Mouse (Mus musculus): Measurements from ENCODE around the gene Sdhc. TPM values are rescaled to one million over a fixed set of nuclear protein-coding genes. Genes with fewer than 3 reads are reported as not detected.
A peak's percentile ranks its signal among the peaks of the same experiment; 100 is the strongest.

The Sdhc gene
- 622 and 642 TPM in 2 replicates for polyA plus RNA-seq (2014; fragmentation: Nextera tagmentation; extraction: Ambion mirVana)

GRCm38 (mm10) chr1:171149974-171150760 is at the start of gene Sdhc, which contains the start of gene Mpz:
Gene Sdhc, minus strand, starts transcription at chr1:171150603.
Gene Mpz, plus strand, starts transcription at chr1:171150711.
- peak; percentile 95 for ATAC-seq (ENCODE audit: insufficient number of reproducible peaks, insufficient read depth, low FRiP score, low read depth)
- WGBS, result under 1% methylated on average over 34 of the region's 34 CpGs
- Histone ChIP-seq H3K36me3 (ENCODE audit: control insufficient read depth, insufficient read depth, low read length) (peaks cover 9% of the 10 kb centered on the region), H3K27ac (replicated peaks in 1 of 2; ENCODE audit: control insufficient read depth in 1 of 2, insufficient read depth in 1 of 2, low read depth in 2 of 2, low read length in 2 of 2) (peak within 1 kb of the TSS; percentile 87 to 93), H3K9ac (ENCODE audit: low read length) (peak within 1 kb of the TSS; percentile 95), H3K9me3 (ENCODE audit: control insufficient read depth, low read length) (no peaks in the 10 kb centered on the region), H3K4me3 (ENCODE audit: control insufficient read depth in 1 of 2, insufficient read depth in 1 of 2, low read depth in 1 of 2, low read length in 2 of 2) (peak within 1 kb of the TSS; percentile 95 to 97), H3K27me3 (ENCODE audit: control insufficient read depth, insufficient read depth, low read length) (no peaks in the 10 kb centered on the region), H3K4me2 (ENCODE audit: low read length) (peak within 1 kb of the TSS; percentile 87), H3K4me1 (ENCODE audit: control insufficient read depth in 2 of 2, insufficient read depth in 2 of 2, low read length in 2 of 2) (peaks cover 5 to 15% of the 10 kb centered on the region in 2 experiments)

- peaks cover 5% of the 10 kb centered on the region in 2 experiments for H3K4me1 ChIP-seq (ENCODE audit: control insufficient read depth in 2 of 2, insufficient read depth in 2 of 2, low read length in 2 of 2)
Observed at GRCm38 (mm10) chr1:171199532-171199931, 49.1 kb upstream of the Sdhc start.

GRCm38 (mm10) chr1:171195887-171196397 is 45.5 kb upstream of the Sdhc start, which contains the start of gene Pcp4l1:
Gene Pcp4l1, minus strand, starts transcription at chr1:171196268.
- H3K27ac ChIP-seq (replicated peaks in 1 of 2; ENCODE audit: control insufficient read depth in 1 of 2, insufficient read depth in 1 of 2, low read depth in 2 of 2, low read length in 2 of 2), result peak within 1 kb of the TSS; percentile 16 to 33; a peak in 1 of 4 replicates
- H3K36me3 ChIP-seq (ENCODE audit: control insufficient read depth, insufficient read depth, low read length), result no peaks in the 10 kb centered on the region
- H3K9me3 ChIP-seq (ENCODE audit: control insufficient read depth, low read length), result no peaks in the 10 kb centered on the region
- peaks cover 23 to 24% of the 10 kb centered on the region in 2 experiments for H3K4me1 ChIP-seq (ENCODE audit: control insufficient read depth in 2 of 2, insufficient read depth in 2 of 2, low read length in 2 of 2)
- peaks cover 10% of the 10 kb centered on the region; the same call in 1 of the 2 replicates for H3K27me3 ChIP-seq (ENCODE audit: control insufficient read depth, insufficient read depth, low read length)
- peak within 1 kb of the TSS; percentile 75 to 83 for H3K4me3 ChIP-seq (ENCODE audit: control insufficient read depth in 1 of 2, insufficient read depth in 1 of 2, low read depth in 1 of 2, low read length in 2 of 2)
- H3K9ac ChIP-seq (ENCODE audit: low read length), result peak within 1 kb of the TSS; percentile 81
- WGBS, result under 1% methylated on average over 33 of the region's 33 CpGs
- peak within 1 kb of the TSS; percentile 97 for H3K4me2 ChIP-seq (ENCODE audit: low read length)
- peak; percentile 84 for ATAC-seq (ENCODE audit: insufficient number of reproducible peaks, insufficient read depth, low FRiP score, low read depth)

More at GRCm38 (mm10) chr1:171199532-171199931, 49.1 kb upstream of the Sdhc start:
- ATAC-seq (ENCODE audit: insufficient number of reproducible peaks, insufficient read depth, low FRiP score, low read depth), result no peak
- Histone ChIP-seq H3K4me3 (ENCODE audit: control insufficient read depth in 1 of 2, insufficient read depth in 1 of 2, low read depth in 1 of 2, low read length in 2 of 2) (no peak overlapping the region), H3K27me3 (ENCODE audit: control insufficient read depth, insufficient read depth, low read length) (0 out of 2 replicates have a peak, but pooled peaks cover 4% of the 10 kb centered on the region), H3K36me3 (ENCODE audit: control insufficient read depth, insufficient read depth, low read length) (no peaks in the 10 kb centered on the region), H3K27ac (replicated peaks in 1 of 2; ENCODE audit: control insufficient read depth in 1 of 2, insufficient read depth in 1 of 2, low read depth in 2 of 2, low read length in 2 of 2) (no peak overlapping the region), H3K9ac (ENCODE audit: low read length) (no peak overlapping the region), H3K9me3 (ENCODE audit: control insufficient read depth, low read length) (no peaks in the 10 kb centered on the region), H3K4me2 (ENCODE audit: low read length) (no peak overlapping the region)
- WGBS, result 50% methylated on average over 1 of the region's 1 CpGs

- Histone ChIP-seq H3K36me3 (ENCODE audit: control insufficient read depth, insufficient read depth, low read length) (no peaks in the 10 kb centered on the region), H3K27me3 (ENCODE audit: control insufficient read depth, insufficient read depth, low read length) (peaks cover 10% of the 10 kb centered on the region; the same call in 1 of the 2 replicates), H3K4me3 (ENCODE audit: control insufficient read depth in 1 of 2, insufficient read depth in 1 of 2, low read depth in 1 of 2, low read length in 2 of 2) (peak overlapping the region; percentile 75 to 83), H3K4me1 (ENCODE audit: control insufficient read depth in 2 of 2, insufficient read depth in 2 of 2, low read length in 2 of 2) (peaks cover 23 to 24% of the 10 kb centered on the region in 2 experiments), H3K9me3 (ENCODE audit: control insufficient read depth, low read length) (no peaks in the 10 kb centered on the region), H3K4me2 (ENCODE audit: low read length) (peak overlapping the region; percentile 97), H3K9ac (ENCODE audit: low read length) (peak overlapping the region; percentile 81), H3K27ac (replicated peaks in 1 of 2; ENCODE audit: control insufficient read depth in 1 of 2, insufficient read depth in 1 of 2, low read depth in 2 of 2, low read length in 2 of 2) (0 out of 4 replicates have a peak overlapping the region, but pooled peaks of 1 of the 2 experiments have one; percentile 33)
- 8% methylated on average over 20 of the region's 20 CpGs for WGBS
- ATAC-seq (ENCODE audit: insufficient number of reproducible peaks, insufficient read depth, low FRiP score, low read depth), result no peak
Observed at GRCm38 (mm10) chr1:171195046-171195822, 44.8 kb upstream of the Sdhc start.

- ATAC-seq (ENCODE audit: insufficient number of reproducible peaks, insufficient read depth, low FRiP score, low read depth), result no peak
- Histone ChIP-seq H3K4me2 (ENCODE audit: low read length) (peak overlapping the region; percentile 97), H3K27ac (replicated peaks in 1 of 2; ENCODE audit: control insufficient read depth in 1 of 2, insufficient read depth in 1 of 2, low read depth in 2 of 2, low read length in 2 of 2) (no peak overlapping the region), H3K4me1 (ENCODE audit: control insufficient read depth in 2 of 2, insufficient read depth in 2 of 2, low read length in 2 of 2) (peaks cover 31 to 33% of the 10 kb centered on the region in 2 experiments), H3K36me3 (ENCODE audit: control insufficient read depth, insufficient read depth, low read length) (no peaks in the 10 kb centered on the region), H3K27me3 (ENCODE audit: control insufficient read depth, insufficient read depth, low read length) (peaks cover 10% of the 10 kb centered on the region; the same call in 1 of the 2 replicates), H3K4me3 (ENCODE audit: control insufficient read depth in 1 of 2, insufficient read depth in 1 of 2, low read depth in 1 of 2, low read length in 2 of 2) (peak overlapping the region in 1 of 2 experiments; percentile 15; a peak in 1 of 4 replicates), H3K9ac (ENCODE audit: low read length) (peak overlapping the region; percentile 1), H3K9me3 (ENCODE audit: control insufficient read depth, low read length) (no peaks in the 10 kb centered on the region)
- WGBS, result 47% methylated on average over 11 of the region's 11 CpGs
Observed at GRCm38 (mm10) chr1:171193911-171194830, 43.8 kb upstream of the Sdhc start.

GRCm38 (mm10) chr1:171193093-171193840 is 42.9 kb upstream of the Sdhc start:
- no peaks in the 10 kb centered on the region for H3K36me3 ChIP-seq (ENCODE audit: control insufficient read depth, insufficient read depth, low read length)
- H3K9me3 ChIP-seq (ENCODE audit: control insufficient read depth, low read length), result no peaks in the 10 kb centered on the region
- H3K4me1 ChIP-seq (ENCODE audit: control insufficient read depth in 2 of 2, insufficient read depth in 2 of 2, low read length in 2 of 2), result peaks cover 37 to 41% of the 10 kb centered on the region in 2 experiments
- no peak for ATAC-seq (ENCODE audit: insufficient number of reproducible peaks, insufficient read depth, low FRiP score, low read depth)
- H3K9ac ChIP-seq (ENCODE audit: low read length), result peak overlapping the region; percentile 51; the same call in 1 of the 2 replicates
- H3K27ac ChIP-seq (replicated peaks in 1 of 2; ENCODE audit: control insufficient read depth in 1 of 2, insufficient read depth in 1 of 2, low read depth in 2 of 2, low read length in 2 of 2), result no peak overlapping the region
- 9% methylated on average over 18 of the region's 18 CpGs for WGBS
- peak overlapping the region; percentile 14 to 15; a peak in 2 of 4 replicates for H3K4me3 ChIP-seq (ENCODE audit: control insufficient read depth in 1 of 2, insufficient read depth in 1 of 2, low read depth in 1 of 2, low read length in 2 of 2)
- peak overlapping the region; percentile 97 for H3K4me2 ChIP-seq (ENCODE audit: low read length)
- peaks cover 10% of the 10 kb centered on the region; the same call in 1 of the 2 replicates for H3K27me3 ChIP-seq (ENCODE audit: control insufficient read depth, insufficient read depth, low read length)
